Mouse (Mus musculus): ENCODE measurements around the gene Pnliprp1. TPM values are rescaled to one million over a fixed set of nuclear protein-coding genes. Genes with fewer than 3 reads are reported as not detected.

Gene Pnliprp1
- 0.49 TPM in 1 of 2 replicates, not detected in the other for polyA plus RNA-seq (2014; fragmentation: Nextera tagmentation; extraction: Ambion mirVana)

- H3K4me2 ChIP-seq (ENCODE audit: low read depth, low read length): no peak within 1 kb of the TSS
- no peak within 1 kb of the TSS for H3K9ac ChIP-seq (replicated peaks; ENCODE audit: low read depth, low read length)
- ATAC-seq (ENCODE audit: low read depth): no peak
- no peaks in the 10 kb centered on the region for H3K9me3 ChIP-seq (ENCODE audit: control insufficient read depth, low read length)
- no peak within 1 kb of the TSS for H3K27ac ChIP-seq (ENCODE audit: low read depth, low read length)
- H3K4me3 ChIP-seq (ENCODE audit: low read depth, low read length): no peak within 1 kb of the TSS
- no peaks in the 10 kb centered on the region for H3K27me3 ChIP-seq (ENCODE audit: control insufficient read depth, insufficient read depth, low read length)
- no peaks in the 10 kb centered on the region for H3K4me1 ChIP-seq (ENCODE audit: control insufficient read depth, insufficient read depth, low read length)
- no peaks in the 10 kb centered on the region for H3K36me3 ChIP-seq (ENCODE audit: control insufficient read depth, insufficient read depth, low read length)
- 59% methylated on average over 5 of the region's 5 CpGs for WGBS
Measured at GRCm38 (mm10) chr19:58728445-58729031, at the start of gene Pnliprp1. Gene Pnliprp1, plus strand, starts transcription at chr19:58728887.

- no peak for ATAC-seq (ENCODE audit: low read depth)
Measured at GRCm38 (mm10) chr19:58688933-58689332, 39.8 kb upstream of the Pnliprp1 start.

DNA sequence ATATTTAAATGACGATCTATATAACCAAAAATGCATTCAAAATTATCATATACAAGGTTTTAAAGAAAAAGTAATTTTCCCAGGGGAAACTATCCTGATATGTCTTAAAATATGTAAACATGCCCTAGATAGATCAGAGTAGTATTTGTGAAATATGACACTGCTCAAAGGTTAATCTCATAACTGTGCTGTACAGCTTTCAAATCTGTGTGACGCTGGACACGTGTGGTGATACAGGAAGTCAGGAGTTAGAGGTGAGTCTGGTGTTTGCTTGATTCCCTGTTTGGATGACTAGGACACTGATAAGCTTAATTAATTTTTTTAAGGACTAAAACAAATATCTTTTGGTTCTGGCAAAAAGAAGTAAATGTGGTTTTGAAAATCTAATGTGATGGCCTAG is 33.4 kb upstream of the Pnliprp1 start:
- 91% methylated on average over 3 of the region's 3 CpGs for WGBS
- no peak overlapping the region for H3K27ac ChIP-seq (ENCODE audit: low read depth, low read length)
- no peak for ATAC-seq (ENCODE audit: low read depth)
- H3K4me1 ChIP-seq (ENCODE audit: control insufficient read depth, insufficient read depth, low read length): no peaks in the 10 kb centered on the region
- H3K4me3 ChIP-seq (ENCODE audit: low read depth, low read length): no peak overlapping the region
- no peak overlapping the region for H3K9ac ChIP-seq (replicated peaks; ENCODE audit: low read depth, low read length)
- no peaks in the 10 kb centered on the region for H3K9me3 ChIP-seq (ENCODE audit: control insufficient read depth, low read length)
- no peaks in the 10 kb centered on the region for H3K27me3 ChIP-seq (ENCODE audit: control insufficient read depth, insufficient read depth, low read length)
- H3K4me2 ChIP-seq (ENCODE audit: low read depth, low read length): no peak overlapping the region
- H3K36me3 ChIP-seq (ENCODE audit: control insufficient read depth, insufficient read depth, low read length): no peaks in the 10 kb centered on the region

More at GRCm38 (mm10) chr19:58688933-58689332, 39.8 kb upstream of the Pnliprp1 start:
- no peaks in the 10 kb centered on the region for H3K27me3 ChIP-seq (ENCODE audit: control insufficient read depth, insufficient read depth, low read length)
- H3K36me3 ChIP-seq (ENCODE audit: control insufficient read depth, insufficient read depth, low read length): no peaks in the 10 kb centered on the region
- 40% methylated on average over 1 of the region's 1 CpGs for WGBS
- H3K9me3 ChIP-seq (ENCODE audit: control insufficient read depth, low read length): no peaks in the 10 kb centered on the region
- H3K4me2 ChIP-seq (ENCODE audit: low read depth, low read length): no peak overlapping the region
- no peak overlapping the region for H3K9ac ChIP-seq (replicated peaks; ENCODE audit: low read depth, low read length)
- no peak overlapping the region for H3K4me3 ChIP-seq (ENCODE audit: low read depth, low read length)
- no peaks in the 10 kb centered on the region for H3K4me1 ChIP-seq (ENCODE audit: control insufficient read depth, insufficient read depth, low read length)
- no peak overlapping the region for H3K27ac ChIP-seq (ENCODE audit: low read depth, low read length)

GRCm38 (mm10) chr19:58696235-58696634 is 32.5 kb upstream of the Pnliprp1 start:
- H3K27me3 ChIP-seq (ENCODE audit: control insufficient read depth, insufficient read depth, low read length): no peaks in the 10 kb centered on the region
- no peak overlapping the region for H3K27ac ChIP-seq (ENCODE audit: low read depth, low read length)
- H3K4me3 ChIP-seq (ENCODE audit: low read depth, low read length): no peak overlapping the region
- no peaks in the 10 kb centered on the region for H3K36me3 ChIP-seq (ENCODE audit: control insufficient read depth, insufficient read depth, low read length)
- H3K4me2 ChIP-seq (ENCODE audit: low read depth, low read length): no peak overlapping the region
- H3K4me1 ChIP-seq (ENCODE audit: control insufficient read depth, insufficient read depth, low read length): no peaks in the 10 kb centered on the region
- no peaks in the 10 kb centered on the region for H3K9me3 ChIP-seq (ENCODE audit: control insufficient read depth, low read length)
- ATAC-seq (ENCODE audit: low read depth): no peak
- no peak overlapping the region for H3K9ac ChIP-seq (replicated peaks; ENCODE audit: low read depth, low read length)
- 80% methylated on average over 2 of the region's 2 CpGs for WGBS

DNA sequence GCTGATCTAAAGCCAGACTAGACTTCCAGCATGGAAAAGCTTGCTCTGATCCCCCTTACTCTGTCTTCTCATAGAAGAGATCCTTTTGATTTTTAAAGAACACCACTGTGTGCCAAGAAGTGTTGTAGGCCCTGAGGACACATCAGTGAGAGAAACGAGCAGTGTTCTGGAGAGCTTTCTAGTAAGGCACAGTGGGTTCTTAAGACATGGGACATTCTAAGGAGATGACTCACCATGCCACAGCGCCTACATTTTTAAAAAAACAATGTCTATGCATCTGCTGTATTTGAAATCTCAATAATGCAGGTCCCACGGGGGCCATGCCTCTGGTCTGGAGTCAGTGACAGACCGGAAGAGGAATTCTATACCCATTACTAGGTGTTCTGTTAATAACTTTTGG is 24.1 kb upstream of the Pnliprp1 start:
- no peak overlapping the region for H3K4me2 ChIP-seq (ENCODE audit: low read depth, low read length)
- H3K9ac ChIP-seq (replicated peaks; ENCODE audit: low read depth, low read length): no peak overlapping the region
- no peak overlapping the region for H3K4me3 ChIP-seq (ENCODE audit: low read depth, low read length)
- no peaks in the 10 kb centered on the region for H3K9me3 ChIP-seq (ENCODE audit: control insufficient read depth, low read length)
- H3K36me3 ChIP-seq (ENCODE audit: control insufficient read depth, insufficient read depth, low read length): no peaks in the 10 kb centered on the region
- H3K27ac ChIP-seq (ENCODE audit: low read depth, low read length): no peak overlapping the region
- H3K4me1 ChIP-seq (ENCODE audit: control insufficient read depth, insufficient read depth, low read length): no peaks in the 10 kb centered on the region
- WGBS: 85% methylated on average over 4 of the region's 4 CpGs
- H3K27me3 ChIP-seq (ENCODE audit: control insufficient read depth, insufficient read depth, low read length): no peaks in the 10 kb centered on the region
- no peak for ATAC-seq (ENCODE audit: low read depth)

GRCm38 (mm10) chr19:58708611-58709010 is 20.1 kb upstream of the Pnliprp1 start:
- no peak for ATAC-seq (ENCODE audit: low read depth)
- no peak overlapping the region for H3K9ac ChIP-seq (replicated peaks; ENCODE audit: low read depth, low read length)
- H3K9me3 ChIP-seq (ENCODE audit: control insufficient read depth, low read length): no peaks in the 10 kb centered on the region
- no peak overlapping the region for H3K4me3 ChIP-seq (ENCODE audit: low read depth, low read length)
- H3K4me1 ChIP-seq (ENCODE audit: control insufficient read depth, insufficient read depth, low read length): no peaks in the 10 kb centered on the region
- 70% methylated on average over 3 of the region's 3 CpGs for WGBS
- H3K4me2 ChIP-seq (ENCODE audit: low read depth, low read length): no peak overlapping the region
- H3K27ac ChIP-seq (ENCODE audit: low read depth, low read length): no peak overlapping the region
- no peaks in the 10 kb centered on the region for H3K36me3 ChIP-seq (ENCODE audit: control insufficient read depth, insufficient read depth, low read length)
- no peaks in the 10 kb centered on the region for H3K27me3 ChIP-seq (ENCODE audit: control insufficient read depth, insufficient read depth, low read length)

GRCm38 (mm10) chr19:58717925-58718324 is 10.8 kb upstream of the Pnliprp1 start:
- no peak for ATAC-seq (ENCODE audit: low read depth)
- Histone ChIP-seq H3K9me3 (ENCODE audit: control insufficient read depth, low read length) (no peaks in the 10 kb centered on the region; the same call in 1 of the 2 replicates), H3K9ac (replicated peaks; ENCODE audit: low read depth, low read length) (no peak overlapping the region), H3K4me3 (ENCODE audit: low read depth, low read length) (no peak overlapping the region), H3K4me1 (ENCODE audit: control insufficient read depth, insufficient read depth, low read length) (no peaks in the 10 kb centered on the region), H3K36me3 (ENCODE audit: control insufficient read depth, insufficient read depth, low read length) (no peaks in the 10 kb centered on the region), H3K27ac (ENCODE audit: low read depth, low read length) (no peak overlapping the region), H3K27me3 (ENCODE audit: control insufficient read depth, insufficient read depth, low read length) (no peaks in the 10 kb centered on the region), H3K4me2 (ENCODE audit: low read depth, low read length) (no peak overlapping the region)
- 49% methylated on average over 4 of the region's 4 CpGs for WGBS

GRCm38 (mm10) chr19:58720439-58720838 is 8.2 kb upstream of the Pnliprp1 start:
- Histone ChIP-seq H3K4me1 (ENCODE audit: control insufficient read depth, insufficient read depth, low read length) (no peaks in the 10 kb centered on the region), H3K4me2 (ENCODE audit: low read depth, low read length) (no peak overlapping the region), H3K9me3 (ENCODE audit: control insufficient read depth, low read length) (no peaks in the 10 kb centered on the region; the same call in 1 of the 2 replicates), H3K4me3 (ENCODE audit: low read depth, low read length) (no peak overlapping the region), H3K9ac (replicated peaks; ENCODE audit: low read depth, low read length) (no peak overlapping the region), H3K27me3 (ENCODE audit: control insufficient read depth, insufficient read depth, low read length) (no peaks in the 10 kb centered on the region), H3K36me3 (ENCODE audit: control insufficient read depth, insufficient read depth, low read length) (no peaks in the 10 kb centered on the region), H3K27ac (ENCODE audit: low read depth, low read length) (no peak overlapping the region)
- no peak for ATAC-seq (ENCODE audit: low read depth)

DNA sequence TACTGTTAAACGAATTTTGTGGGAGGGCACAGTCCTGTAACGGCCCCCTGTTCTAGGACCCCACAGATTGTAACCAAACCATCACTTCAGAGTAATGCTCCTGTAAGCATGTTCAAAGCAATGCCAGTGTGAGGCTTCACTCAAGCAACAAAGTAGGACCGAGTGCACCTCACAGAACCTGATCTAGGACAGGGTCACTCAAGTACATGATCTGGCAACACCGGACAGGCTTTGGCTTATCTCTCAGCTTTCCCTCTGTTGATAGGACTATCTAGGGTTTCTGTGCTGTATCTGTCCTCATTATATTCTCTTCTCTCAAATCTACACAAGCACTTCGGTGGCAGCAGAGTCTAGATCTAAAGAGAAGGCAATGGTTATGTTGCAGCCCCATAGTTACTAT is 2.1 kb upstream of the Pnliprp1 start:
- Histone ChIP-seq H3K27me3 (ENCODE audit: control insufficient read depth, insufficient read depth, low read length) (no peaks in the 10 kb centered on the region), H3K36me3 (ENCODE audit: control insufficient read depth, insufficient read depth, low read length) (no peaks in the 10 kb centered on the region), H3K4me1 (ENCODE audit: control insufficient read depth, insufficient read depth, low read length) (no peaks in the 10 kb centered on the region), H3K4me3 (ENCODE audit: low read depth, low read length) (no peak overlapping the region), H3K9me3 (ENCODE audit: control insufficient read depth, low read length) (no peaks in the 10 kb centered on the region; the same call in 1 of the 2 replicates), H3K4me2 (ENCODE audit: low read depth, low read length) (no peak overlapping the region), H3K9ac (replicated peaks; ENCODE audit: low read depth, low read length) (no peak overlapping the region), H3K27ac (ENCODE audit: low read depth, low read length) (no peak overlapping the region)
- 89% methylated on average over 5 of the region's 5 CpGs for WGBS
- ATAC-seq (ENCODE audit: low read depth): no peak

Measured in neural tube, embryonic 14.5 days (tissue).